Mouse (Mus musculus): ENCODE results near the gene Olfr1276. TPM values are rescaled to one million over a fixed set of nuclear protein-coding genes. Genes with fewer than 3 reads are reported as not detected.

Gene Olfr1276
- not detected in 2 replicates for polyA plus RNA-seq (2016; fragmentation: Nextera tagmentation; extraction: Ambion mirVana)

DNA sequence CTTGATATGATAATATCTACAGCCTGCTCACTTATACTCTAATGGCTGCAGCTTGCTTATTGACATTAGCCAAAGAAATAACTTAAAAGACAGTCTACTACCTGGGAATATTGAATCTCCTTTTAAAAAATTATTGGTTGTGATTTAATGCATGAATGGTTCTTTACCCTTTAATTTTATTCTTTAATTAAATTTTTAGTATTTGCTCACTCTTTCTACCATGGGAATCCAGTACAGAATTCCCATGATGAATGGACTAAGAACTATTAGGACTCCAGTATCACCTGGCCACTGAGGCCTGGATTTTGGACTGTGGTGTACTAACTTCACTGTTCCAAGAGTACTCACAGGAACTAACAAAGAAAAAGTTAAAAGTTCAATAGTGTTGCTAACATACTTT lies at the start of gene Olfr1276:
TSS of gene Olfr1276 (plus strand) at position 301 of the 400 bp plus-strand sequence.
- Histone ChIP-seq H3K4me2 (replicated peaks) (no peak within 1 kb of the TSS), H3K9ac (replicated peaks) (no peak within 1 kb of the TSS), H3K27ac (replicated peaks) (no peak within 1 kb of the TSS), H3K4me3 (no peak within 1 kb of the TSS), H3K27me3 (no peaks in the 10 kb centered on the region), H3K9me3 (no peaks in the 10 kb centered on the region), H3K4me1 (no peaks in the 10 kb centered on the region), H3K36me3 (no peaks in the 10 kb centered on the region)
- ATAC-seq (ENCODE audit: low FRiP score, low read depth): no peak

DNA sequence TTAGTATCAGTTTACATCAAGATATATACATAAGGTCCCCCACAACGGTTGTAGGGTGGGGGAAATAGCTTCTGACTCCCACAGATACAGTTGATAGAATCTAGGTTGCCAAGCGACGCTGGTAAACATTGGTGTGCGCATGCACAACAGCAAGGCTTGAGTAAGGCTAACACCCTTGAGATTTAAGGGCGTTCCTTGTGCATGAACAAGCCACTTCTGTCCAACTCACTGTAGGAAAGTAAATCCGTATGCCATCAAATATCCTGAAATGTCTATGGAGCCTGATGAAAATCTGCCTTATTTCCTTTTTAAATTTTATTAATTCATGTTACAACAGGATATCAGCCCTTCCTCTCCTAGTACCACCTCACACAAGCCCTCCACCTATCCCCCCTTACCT lies 24.8 kb upstream of the Olfr1276 start, which contains the start of gene 4930430A15Rik:
TSS of gene 4930430A15Rik (minus strand) at position 101 of the 400 bp plus-strand sequence.
- Histone ChIP-seq H3K4me1 (no peaks in the 10 kb centered on the region), H3K9ac (replicated peaks) (no peak within 1 kb of the TSS), H3K36me3 (no peaks in the 10 kb centered on the region), H3K4me2 (replicated peaks) (no peak within 1 kb of the TSS), H3K9me3 (no peaks in the 10 kb centered on the region), H3K4me3 (no peak within 1 kb of the TSS), H3K27me3 (no peaks in the 10 kb centered on the region), H3K27ac (replicated peaks) (no peak within 1 kb of the TSS)
- ATAC-seq (ENCODE audit: low FRiP score, low read depth): no peak
- WGBS: 85% methylated on average over 6 of the region's 6 CpGs

DNA sequence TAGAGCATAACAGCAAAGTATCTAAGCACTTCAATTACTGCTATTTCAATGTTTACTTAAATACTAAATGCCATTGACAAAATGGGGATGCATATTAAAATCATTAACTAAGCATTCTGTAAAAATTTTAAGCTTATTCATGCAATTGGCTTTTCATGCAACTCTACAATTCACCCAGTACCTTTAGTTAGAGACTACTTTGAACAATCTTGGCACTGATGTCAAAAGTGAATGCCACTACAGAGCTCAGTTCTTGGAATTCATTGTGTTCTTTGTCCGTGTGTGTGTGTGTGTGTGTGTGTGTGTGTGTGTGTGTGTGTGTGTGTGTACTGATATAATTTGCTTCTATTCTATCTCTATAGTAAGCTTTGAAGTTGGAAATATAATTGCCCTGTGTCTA lies 19.1 kb upstream of the Olfr1276 start, which contains the start of gene Olfr1275:
TSS of gene Olfr1275 (minus strand) at position 101 of the 400 bp plus-strand sequence.
- Histone ChIP-seq H3K27ac (replicated peaks) (no peak within 1 kb of the TSS), H3K36me3 (no peaks in the 10 kb centered on the region), H3K9me3 (no peaks in the 10 kb centered on the region), H3K4me1 (no peaks in the 10 kb centered on the region), H3K9ac (replicated peaks) (no peak within 1 kb of the TSS), H3K4me2 (replicated peaks) (no peak within 1 kb of the TSS), H3K27me3 (no peaks in the 10 kb centered on the region), H3K4me3 (no peak within 1 kb of the TSS)
- no peak for ATAC-seq (ENCODE audit: low FRiP score, low read depth)
- 95% methylated on average over 1 of the region's 1 CpGs for WGBS

DNA sequence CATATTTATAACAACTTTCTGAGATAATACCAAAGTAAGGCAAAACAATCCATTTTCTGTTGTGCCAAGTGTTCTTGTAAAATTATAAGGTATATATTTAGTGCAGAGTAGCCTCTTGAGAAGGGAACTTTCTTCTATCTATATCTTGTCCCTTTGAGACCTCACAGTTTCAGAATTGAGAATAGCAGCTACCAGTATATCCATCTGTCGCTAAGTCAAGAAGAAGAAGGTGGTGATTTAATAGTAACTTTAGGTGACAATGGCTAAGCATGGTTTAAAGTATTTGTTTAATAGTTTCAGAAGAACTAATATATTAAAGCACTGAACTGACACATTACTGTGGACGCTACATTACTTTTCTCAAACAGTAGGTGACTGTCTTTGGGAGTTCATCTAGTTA lies 19.7 kb downstream of the Olfr1276 start, which contains the start of gene Olfr1277:
TSS of gene Olfr1277 (minus strand) at position 101 of the 400 bp plus-strand sequence.
- Histone ChIP-seq H3K27ac (replicated peaks) (no peak within 1 kb of the TSS), H3K4me2 (replicated peaks) (no peak within 1 kb of the TSS), H3K9ac (replicated peaks) (no peak within 1 kb of the TSS), H3K4me1 (no peaks in the 10 kb centered on the region), H3K36me3 (no peaks in the 10 kb centered on the region), H3K9me3 (no peaks in the 10 kb centered on the region), H3K27me3 (no peaks in the 10 kb centered on the region), H3K4me3 (no peak within 1 kb of the TSS)
- no peak for ATAC-seq (ENCODE audit: low FRiP score, low read depth)
- 90% methylated on average over 2 of the region's 2 CpGs for WGBS

DNA sequence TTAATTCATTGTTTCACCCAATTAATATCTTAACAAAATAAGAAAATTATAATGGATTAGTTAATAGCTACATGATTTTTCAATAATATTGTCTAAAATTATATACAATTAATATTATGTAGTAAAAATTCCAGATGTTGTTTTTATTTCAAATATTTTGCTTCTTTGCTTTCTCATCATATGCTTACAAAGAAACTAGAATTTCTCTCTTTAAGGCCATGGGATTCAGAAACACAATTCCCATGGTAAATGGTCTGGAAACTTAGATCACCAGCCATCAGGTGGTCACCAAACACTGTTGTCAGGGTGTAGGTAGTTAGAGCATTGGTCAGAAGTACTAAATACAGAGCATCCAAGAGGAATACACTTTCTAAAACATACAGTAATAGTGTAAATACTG lies 35.5 kb downstream of the Olfr1276 start, which contains the start of gene Olfr1278:
TSS of gene Olfr1278 (plus strand) at position 301 of the 400 bp plus-strand sequence.
- H3K4me1 ChIP-seq: no peaks in the 10 kb centered on the region
- H3K27me3 ChIP-seq: no peaks in the 10 kb centered on the region
- no peak within 1 kb of the TSS for H3K27ac ChIP-seq (replicated peaks)
- no peaks in the 10 kb centered on the region for H3K36me3 ChIP-seq
- no peak within 1 kb of the TSS for H3K4me2 ChIP-seq (replicated peaks)
- no peaks in the 10 kb centered on the region for H3K9me3 ChIP-seq
- H3K9ac ChIP-seq (replicated peaks): no peak within 1 kb of the TSS
- H3K4me3 ChIP-seq: no peak within 1 kb of the TSS
- no peak for ATAC-seq (ENCODE audit: low FRiP score, low read depth)

DNA sequence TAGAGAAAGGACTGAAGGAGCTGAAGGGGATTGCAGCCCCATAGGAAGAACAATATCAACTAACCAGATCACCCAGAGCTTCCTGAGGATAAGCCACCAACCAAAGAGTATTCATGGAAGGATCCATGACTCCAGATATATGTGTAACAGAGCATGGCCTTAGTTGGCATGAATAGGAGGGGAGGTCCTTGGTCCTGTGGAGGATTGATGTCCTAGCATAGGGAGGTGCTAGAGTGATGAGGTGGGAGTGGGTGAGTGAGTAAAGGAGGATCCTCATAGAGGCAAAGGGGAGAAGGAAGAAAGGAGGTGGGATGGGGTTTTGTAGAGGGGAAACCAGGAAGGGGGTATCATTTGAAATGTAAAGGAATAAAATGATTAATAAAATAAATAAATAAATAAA lies 44.2 kb downstream of the Olfr1276 start:
- no peak overlapping the region for H3K4me2 ChIP-seq (replicated peaks)
- H3K9me3 ChIP-seq: no peaks in the 10 kb centered on the region
- H3K4me3 ChIP-seq: no peak overlapping the region
- H3K27me3 ChIP-seq: no peaks in the 10 kb centered on the region
- H3K9ac ChIP-seq (replicated peaks): no peak overlapping the region
- H3K27ac ChIP-seq (replicated peaks): no peak overlapping the region
- no peaks in the 10 kb centered on the region for H3K36me3 ChIP-seq
- ATAC-seq (ENCODE audit: low FRiP score, low read depth): no peak
- H3K4me1 ChIP-seq: no peaks in the 10 kb centered on the region

DNA sequence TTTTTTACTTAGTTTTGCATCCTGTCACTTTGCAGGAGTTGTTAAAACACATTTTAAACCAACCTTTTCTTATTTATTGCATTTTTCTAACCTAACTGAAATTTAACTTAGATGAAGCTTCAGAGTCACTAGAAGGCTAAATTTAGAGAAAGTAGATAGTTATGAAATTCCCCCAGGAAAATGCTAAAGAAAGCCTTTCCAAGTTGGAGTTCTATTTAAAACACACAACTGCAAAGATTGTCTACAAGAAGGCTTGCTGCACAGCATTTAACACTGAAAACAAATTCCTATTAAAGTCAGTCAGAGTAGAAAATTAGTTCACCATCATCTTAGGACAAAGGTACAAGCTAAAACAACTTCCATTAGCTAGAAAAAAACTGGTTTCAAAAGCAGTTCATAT lies 46.1 kb downstream of the Olfr1276 start, which contains the start of gene Olfr1279:
TSS of gene Olfr1279 (plus strand) at position 262 of the 400 bp plus-strand sequence.
- ATAC-seq (ENCODE audit: low FRiP score, low read depth): no peak
- Histone ChIP-seq H3K9ac (replicated peaks) (no peak within 1 kb of the TSS), H3K9me3 (no peaks in the 10 kb centered on the region), H3K27ac (replicated peaks) (no peak within 1 kb of the TSS), H3K4me1 (no peaks in the 10 kb centered on the region), H3K4me2 (replicated peaks) (no peak within 1 kb of the TSS), H3K36me3 (no peaks in the 10 kb centered on the region), H3K27me3 (no peaks in the 10 kb centered on the region), H3K4me3 (no peak within 1 kb of the TSS)

Other genes starting within 250 kb of the Olfr1276 start
- gene Gm13941, start 148.5 kb upstream of the Olfr1276 start, polyA plus RNA-seq (2016; fragmentation: Nextera tagmentation; extraction: Ambion mirVana): not detected in 2 replicates
- gene Gm15130, start 101.6 kb upstream of the Olfr1276 start, polyA plus RNA-seq (2016; fragmentation: Nextera tagmentation; extraction: Ambion mirVana): not detected in 2 replicates
- gene 4930430A15Rik, start 24.9 kb upstream of the Olfr1276 start, polyA plus RNA-seq (2016; fragmentation: Nextera tagmentation; extraction: Ambion mirVana): not detected in 2 replicates
- gene Olfr1275, start 19.2 kb upstream of the Olfr1276 start, polyA plus RNA-seq (2016; fragmentation: Nextera tagmentation; extraction: Ambion mirVana): not detected in 2 replicates
- not detected in 2 replicates for gene Olfr1277, start 19.6 kb downstream of the Olfr1276 start, polyA plus RNA-seq (2016; fragmentation: Nextera tagmentation; extraction: Ambion mirVana)
- not detected in 2 replicates for gene Olfr1278, start 35.6 kb downstream of the Olfr1276 start, polyA plus RNA-seq (2016; fragmentation: Nextera tagmentation; extraction: Ambion mirVana)
- not detected in 2 replicates for gene Olfr1279, start 46.1 kb downstream of the Olfr1276 start, polyA plus RNA-seq (2016; fragmentation: Nextera tagmentation; extraction: Ambion mirVana)
- not detected in 2 replicates for gene Olfr1280, start 59.5 kb downstream of the Olfr1276 start, polyA plus RNA-seq (2016; fragmentation: Nextera tagmentation; extraction: Ambion mirVana)
- not detected in 2 replicates for gene Olfr1281, start 72.0 kb downstream of the Olfr1276 start, polyA plus RNA-seq (2016; fragmentation: Nextera tagmentation; extraction: Ambion mirVana)
- not detected in 2 replicates for gene Olfr1282, start 81.6 kb downstream of the Olfr1276 start, polyA plus RNA-seq (2016; fragmentation: Nextera tagmentation; extraction: Ambion mirVana)
- not detected in 2 replicates for gene Olfr1283, start 112.3 kb downstream of the Olfr1276 start, polyA plus RNA-seq (2016; fragmentation: Nextera tagmentation; extraction: Ambion mirVana)
- not detected in 2 replicates for gene Olfr1284, start 121.0 kb downstream of the Olfr1276 start, polyA plus RNA-seq (2016; fragmentation: Nextera tagmentation; extraction: Ambion mirVana)
- not detected in 2 replicates for gene Olfr1286, start 168.6 kb downstream of the Olfr1276 start, polyA plus RNA-seq (2016; fragmentation: Nextera tagmentation; extraction: Ambion mirVana)
- gene Olfr1287, start 194.6 kb downstream of the Olfr1276 start, polyA plus RNA-seq (2016; fragmentation: Nextera tagmentation; extraction: Ambion mirVana): not detected in 2 replicates
- gene Olfr1288, start 219.6 kb downstream of the Olfr1276 start, polyA plus RNA-seq (2016; fragmentation: Nextera tagmentation; extraction: Ambion mirVana): not detected in 2 replicates
- not detected in 2 replicates for gene Olfr1289, start 226.3 kb downstream of the Olfr1276 start, polyA plus RNA-seq (2016; fragmentation: Nextera tagmentation; extraction: Ambion mirVana)
- not detected in 2 replicates for gene Olfr1290, start 239.3 kb downstream of the Olfr1276 start, polyA plus RNA-seq (2016; fragmentation: Nextera tagmentation; extraction: Ambion mirVana)
- gene Olfr1291-ps1, start 242.7 kb downstream of the Olfr1276 start, polyA plus RNA-seq (2016; fragmentation: Nextera tagmentation; extraction: Ambion mirVana): not detected in 2 replicates